Mouse (Mus musculus) heart, postnatal 36 days (tissue): ENCODE measurements around the gene Ppme1. TPM values are rescaled to one million over a fixed set of nuclear protein-coding genes. Genes with fewer than 3 reads are reported as not detected.

ENCODE experiments used
- DNase-seq, 2 experiments: peaks; one replicate each; pipeline ENCODE4 v3.0.0; 2021 to 2022
- intact Hi-C: fragments of 180-260 bp; cut with DNase I; formaldehyde crosslinking; loops from one replicate; pipeline ENCODE4 v1.15.1; 2025
- total RNA-seq, 2 experiments: library from RNA; stranded (reverse); gene quantifications; 2 replicates each; pipeline ENCODE4 v1.2.3; 2021

Ppme1 gene
- total RNA-seq, 2 experiments from 2014 or later, result 35.6 to 37.2 TPM

GRCm38 (mm10) chr7:100328636-100329035 lies 43.5 kb downstream of the Ppme1 start:
- no peak for DNase-seq
- intact Hi-C loops, result no loop called here

GRCm38 (mm10) chr7:100327514-100327913 lies 44.6 kb downstream of the Ppme1 start:
- no peak for DNase-seq
- intact Hi-C loops, result no loop called here

DNA sequence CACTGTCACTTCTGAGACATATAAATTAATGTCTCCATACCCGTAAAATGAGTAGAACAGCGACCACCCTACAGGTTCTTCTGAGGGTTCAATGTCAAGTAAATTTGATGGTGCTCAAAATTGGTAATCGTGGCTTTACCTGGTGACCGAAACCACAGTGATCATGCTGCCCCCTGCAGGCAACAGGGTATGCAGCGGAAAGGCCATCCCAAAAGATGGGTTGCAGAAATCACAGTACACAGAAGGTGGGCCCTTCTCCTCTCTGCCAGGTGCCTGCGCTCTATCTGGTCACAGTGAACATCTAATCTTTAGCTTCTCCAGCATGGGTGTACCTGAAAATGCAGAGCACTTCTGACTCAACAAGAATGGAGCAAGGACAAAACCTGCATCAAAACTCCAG lies 46.6 kb downstream of the Ppme1 start:
- DNase-seq, result peak; percentile 21 to 62
- intact Hi-C loops, result no loop called here

- DNase-seq, result no peak
- intact Hi-C loops, result loop anchor here (1.0 kb wide), 1 partner anchor 43 kb away; no protein-coding TSS in a partner anchor
These were observed 48.4 kb downstream of the Ppme1 start for GRCm38 (mm10) chr7:100323721-100324120.

- DNase-seq, result no peak
- intact Hi-C loops, result no loop called here
These were observed 54.6 kb downstream of the Ppme1 start for GRCm38 (mm10) chr7:100317534-100317933.

DNA sequence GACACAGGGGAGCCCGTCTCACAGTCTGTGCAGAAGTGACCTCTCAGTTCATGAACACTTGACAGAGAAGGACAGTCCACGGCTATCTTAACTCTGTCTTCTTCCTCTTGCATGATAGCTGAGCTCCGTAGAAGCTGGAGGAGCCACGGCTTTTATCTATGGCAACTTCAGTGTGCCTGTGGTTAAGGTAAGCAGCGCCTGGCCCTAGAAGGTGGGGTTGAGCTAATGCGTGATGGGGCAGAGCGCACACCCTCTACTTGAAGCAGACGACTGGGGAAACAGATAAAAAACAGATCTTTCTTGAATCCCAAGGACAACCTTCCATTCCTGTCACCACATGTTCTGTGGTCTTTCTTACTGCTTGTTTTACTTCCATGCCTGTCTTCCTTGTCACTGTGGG lies 55.2 kb downstream of the Ppme1 start:
- intact Hi-C loops, result no loop called here
- no peak for DNase-seq

DNA sequence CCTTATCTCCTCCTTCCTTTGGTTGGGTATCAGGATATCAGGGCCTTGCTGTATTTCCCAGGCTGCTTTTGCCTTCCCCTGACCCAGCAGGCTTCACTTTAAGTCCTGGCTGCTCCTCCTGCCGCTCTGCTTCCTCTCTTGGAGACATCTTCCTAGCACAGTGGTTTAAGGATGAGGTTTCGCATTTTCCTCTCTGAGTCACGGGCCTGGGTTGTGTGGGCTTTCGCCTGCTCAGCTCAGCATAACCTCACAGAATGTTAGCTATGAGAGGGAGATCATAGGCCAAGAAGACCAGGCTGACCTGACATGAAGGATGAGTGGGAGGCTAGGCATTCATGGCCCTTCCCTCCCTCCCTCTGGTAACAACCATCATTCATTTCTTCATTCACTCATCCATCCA lies 59.4 kb downstream of the Ppme1 start:
- intact Hi-C loops, result no loop called here
- no peak for DNase-seq

- intact Hi-C loops, result no loop called here
- no peak for DNase-seq
These were observed 61.8 kb downstream of the Ppme1 start for GRCm38 (mm10) chr7:100310290-100310689.

DNA sequence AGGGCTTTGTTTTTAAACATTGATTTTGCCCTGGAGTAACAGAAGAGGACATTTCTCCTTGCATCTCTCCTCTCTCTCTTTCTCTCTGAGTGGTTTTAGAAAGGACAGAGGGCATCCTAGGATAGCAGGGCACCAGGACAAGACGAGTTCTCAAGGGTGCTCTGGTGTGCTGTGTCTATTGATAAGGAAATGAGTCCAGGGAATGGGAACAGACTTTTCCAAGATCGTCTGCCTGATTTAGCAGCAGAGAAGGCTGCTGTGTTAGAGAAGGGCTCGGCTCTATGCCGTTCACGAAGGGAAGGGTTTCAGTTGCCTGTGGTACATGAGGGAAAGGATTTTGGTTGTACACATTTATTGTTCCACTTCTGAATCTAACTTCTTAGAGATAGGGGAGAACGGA lies 62.4 kb downstream of the Ppme1 start:
- DNase-seq, result no peak
- intact Hi-C loops, result no loop called here

DNA sequence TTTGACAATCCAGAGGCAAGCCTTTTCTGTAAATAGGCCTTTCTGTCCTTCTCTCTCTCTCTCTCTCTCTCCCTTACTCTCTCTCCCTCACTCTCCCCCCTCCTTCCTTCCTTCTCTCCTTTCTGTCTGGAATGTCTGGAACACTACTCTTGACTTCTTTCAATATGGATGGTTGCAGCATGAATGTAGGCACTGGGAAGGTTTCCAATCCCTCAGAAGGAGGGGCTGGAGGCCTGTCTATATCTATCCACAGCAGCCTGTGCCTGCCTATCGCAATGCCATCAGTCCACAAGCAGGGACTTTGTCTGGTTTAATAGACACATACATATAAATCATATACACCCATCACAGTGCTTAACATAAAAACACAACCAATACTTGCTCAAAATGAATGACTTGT lies 62.9 kb downstream of the Ppme1 start:
- intact Hi-C loops, result no loop called here
- no peak for DNase-seq

GRCm38 (mm10) chr7:100307872-100308653 lies 64.0 kb downstream of the Ppme1 start:
- no peak for DNase-seq
- intact Hi-C loops, result no loop called here

DNA sequence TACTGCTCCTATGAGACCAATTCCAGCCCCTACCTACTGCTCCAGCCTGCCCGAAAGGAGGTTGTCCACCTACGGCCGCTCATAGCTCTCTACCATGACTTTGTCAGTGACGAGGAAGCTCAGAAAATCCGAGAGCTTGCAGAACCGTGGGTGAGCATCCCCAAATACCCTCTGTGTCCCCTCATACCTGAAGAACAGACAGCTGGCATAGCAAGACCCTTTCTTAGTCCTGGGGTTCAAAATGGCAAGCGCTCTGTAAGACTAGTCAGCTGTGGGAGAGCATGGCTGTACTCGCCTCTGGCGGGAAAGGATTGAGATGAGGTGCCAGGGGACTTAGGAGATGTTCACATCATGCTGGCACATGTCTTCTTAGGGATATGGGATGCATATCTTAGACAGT lies 66.2 kb downstream of the Ppme1 start:
- DNase-seq, result no peak
- intact Hi-C loops, result no loop called here

DNA sequence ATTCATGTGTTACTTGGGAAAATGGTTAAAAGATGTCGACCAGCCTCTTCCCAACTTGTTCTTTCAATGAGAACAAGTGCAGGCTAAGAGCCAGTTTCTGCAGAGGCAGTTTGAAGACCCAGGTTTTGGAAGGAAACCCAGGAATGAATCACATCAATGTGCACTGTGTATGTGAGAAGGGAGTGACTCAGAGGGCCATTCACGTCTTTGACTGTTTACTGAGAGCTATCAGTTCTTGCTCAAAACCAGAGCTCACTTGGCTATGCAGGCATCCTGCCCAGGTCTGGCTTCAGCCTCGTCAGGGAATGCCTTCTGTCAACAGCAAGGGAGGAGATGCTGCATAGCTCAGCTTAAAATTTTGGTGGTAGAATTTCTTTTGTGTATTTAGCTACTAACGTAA lies 69.8 kb downstream of the Ppme1 start:
- DNase-seq, result peak; percentile 34 to 37
- intact Hi-C loops, result no loop called here

- no peak for DNase-seq
- intact Hi-C loops, result no loop called here
These were observed 70.7 kb downstream of the Ppme1 start for GRCm38 (mm10) chr7:100301390-100301789.

GRCm38 (mm10) chr7:100298861-100299510 lies 73.1 kb downstream of the Ppme1 start:
- no peak for DNase-seq
- intact Hi-C loops, result no loop called here

DNA sequence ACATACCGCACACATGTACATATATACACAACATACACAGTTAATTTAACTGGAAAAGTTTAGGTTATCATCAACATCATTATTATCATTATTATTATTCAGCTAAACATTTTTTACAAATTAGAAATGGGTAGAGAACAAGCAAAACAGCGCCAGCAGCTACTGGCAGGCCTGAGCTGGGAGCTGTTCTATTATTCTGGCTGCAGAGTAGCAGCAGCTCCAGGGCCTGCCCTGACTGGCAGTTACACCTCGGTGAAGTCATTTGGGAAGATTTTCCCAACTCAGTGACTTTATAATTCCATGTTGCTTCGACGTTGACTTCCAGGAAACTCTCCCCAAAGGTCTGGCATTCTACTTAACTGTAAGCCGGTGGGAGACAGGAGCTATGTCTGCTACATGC lies 75.4 kb downstream of the Ppme1 start:
- DNase-seq, result no peak
- intact Hi-C loops, result no loop called here

DNA sequence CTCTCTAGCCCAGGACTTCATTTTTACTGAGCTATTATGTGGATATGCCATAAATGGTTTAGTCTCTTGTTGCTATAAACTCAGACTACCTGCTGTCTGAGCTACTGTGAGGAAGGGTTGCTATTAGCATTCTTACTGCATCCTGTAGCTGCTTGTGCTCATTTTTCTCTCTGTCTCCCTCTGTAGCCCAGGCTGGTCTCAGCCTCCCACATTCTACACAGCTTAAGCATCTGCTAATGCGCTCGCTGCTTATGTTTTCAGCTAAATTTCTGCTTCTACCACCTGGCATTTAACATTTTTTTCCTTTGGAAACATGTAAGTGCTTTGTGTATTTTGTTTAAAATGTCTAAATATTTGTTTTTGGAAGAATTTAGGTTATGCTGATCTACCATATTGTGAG lies 76.4 kb downstream of the Ppme1 start:
- DNase-seq, result no peak
- intact Hi-C loops, result no loop called here

- intact Hi-C loops, result no loop called here
- DNase-seq, result no peak
These were observed 78.6 kb downstream of the Ppme1 start for GRCm38 (mm10) chr7:100293546-100293945.

- intact Hi-C loops, result no loop called here
These were observed 83.5 kb downstream of the Ppme1 start for GRCm38 (mm10) chr7:100288622-100289021.

DNA sequence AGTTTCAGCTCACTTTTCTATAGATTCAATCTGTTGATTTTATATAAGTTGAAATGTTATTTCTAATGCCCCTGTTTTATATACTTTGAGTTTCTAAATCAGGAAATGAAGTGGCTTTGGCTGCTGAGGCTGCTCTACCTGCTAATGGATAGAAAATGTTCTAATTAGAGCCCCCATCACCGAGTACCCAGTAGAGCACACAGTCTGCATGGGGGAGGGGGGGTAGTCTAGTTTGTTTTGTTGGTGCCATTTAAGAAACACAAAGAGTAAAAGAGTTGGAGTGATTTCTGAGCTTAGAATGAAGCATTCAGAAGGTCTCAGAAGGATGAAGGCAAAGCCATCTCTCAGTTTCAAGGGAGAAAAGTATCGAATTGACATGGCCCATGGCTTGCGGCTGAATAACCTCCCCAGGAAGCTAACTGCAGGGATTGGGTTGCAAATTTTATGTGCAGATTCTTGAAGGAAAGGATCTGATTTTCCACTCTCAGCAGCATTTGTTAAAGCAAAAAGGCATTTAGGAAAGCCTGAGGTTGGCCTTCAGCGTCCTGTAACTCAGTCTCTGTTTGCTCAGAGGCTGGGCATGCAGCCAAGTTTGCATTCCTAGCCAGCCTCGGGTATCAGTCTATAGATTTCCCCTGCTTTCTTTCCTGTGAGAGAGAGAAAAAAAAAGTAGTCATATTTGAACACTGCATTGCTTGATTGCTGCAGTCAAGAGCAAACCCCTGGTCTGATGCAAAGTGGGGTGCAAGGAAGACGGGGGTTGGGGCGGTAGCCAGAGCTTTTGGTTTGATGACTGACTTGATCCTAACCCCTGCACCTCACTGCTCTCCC lies 84.1 kb downstream of the Ppme1 start:
- intact Hi-C loops, result no loop called here
- peak; percentile 37 to 53 for DNase-seq

More at GRCm38 (mm10) chr7:100288622-100289021, 83.5 kb downstream of the Ppme1 start:
- DNase-seq, result peak; percentile 17 to 23

GRCm38 (mm10) chr7:100285383-100285782 lies 86.7 kb downstream of the Ppme1 start, which contains the start of gene P4ha3:
Gene P4ha3, plus strand, starts transcription at chr7:100285520.
- intact Hi-C loops, result no loop called here
- no peak for DNase-seq
